Mouse (Mus musculus) embryonic facial prominence, embryonic 13.5 days (tissue): ENCODE measurements around the gene Ces1f. TPM values are rescaled to one million over a fixed set of nuclear protein-coding genes. Genes with fewer than 3 reads are reported as not detected.

Experiments used
- ATAC-seq: fragments of 200-750 bp; cut with Nextera tagmentation; 2 replicates; pipeline ENCODE4 v1.8.0; 2017; ENCODE audit warnings: low read depth; ENCODE audit not compliant: insufficient number of reproducible peaks, insufficient read depth, low FRiP score, low TSS enrichment
- H3K27ac ChIP-seq: fragments of 300-500 bp; sonication (generic); 2 replicates; pipeline ENCODE4 v1.5.1; 2015; ENCODE audit warnings: moderate library complexity, mild to moderate bottlenecking, inconsistent platforms
- H3K27me3 ChIP-seq: fragments of 300-500 bp; sonication (generic); 2 replicates; pipeline ENCODE4 v1.6.1; 2015; ENCODE audit warnings: mild to moderate bottlenecking, inconsistent platforms
- H3K36me3 ChIP-seq: fragments of 300-500 bp; sonication (generic); 2 replicates; pipeline ENCODE4 v1.6.1; 2015; ENCODE audit warnings: mild to moderate bottlenecking, inconsistent platforms
- H3K4me1 ChIP-seq: fragments of 300-500 bp; sonication (generic); 2 replicates; pipeline ENCODE4 v1.6.1; 2015; ENCODE audit warnings: inconsistent platforms
- H3K4me2 ChIP-seq: fragments of 300-500 bp; sonication (generic); 2 replicates; pipeline ENCODE4 v1.6.1; 2015; ENCODE audit warnings: moderate library complexity, mild to moderate bottlenecking, inconsistent platforms
- H3K4me3 ChIP-seq: fragments of 300-500 bp; sonication (generic); 2 replicates; pipeline ENCODE4 v1.5.1; 2015; ENCODE audit warnings: mild to moderate bottlenecking, inconsistent platforms
- H3K9ac ChIP-seq: fragments of 300-500 bp; sonication (generic); 2 replicates; pipeline ENCODE4 v1.6.1; 2015; ENCODE audit warnings: mild to moderate bottlenecking, inconsistent platforms
- H3K9me3 ChIP-seq: fragments of 300-500 bp; sonication (generic); 2 replicates; pipeline ENCODE4 v1.6.1; 2016; ENCODE audit warnings: inconsistent platforms
- WGBS: fragments of 180-500 bp; shearing (Covaris S2); methylation state at CpG from one replicate; pipeline ENCODE4 v1.1.7; 2015; ENCODE audit warnings: mixed read lengths; 5-methylcytosine and 5-hydroxymethylcytosine counted together
- polyA plus RNA-seq: library from polyadenylated mRNA; unstranded; fragments of >200 nt; fragmentation: Nextera tagmentation; extraction: Ambion mirVana; gene quantifications from 2 replicates; pipeline ENCODE4 v1.2.1, GENCODE M21; 2015

The Ces1f gene
- not detected in 2 replicates for polyA plus RNA-seq

DNA sequence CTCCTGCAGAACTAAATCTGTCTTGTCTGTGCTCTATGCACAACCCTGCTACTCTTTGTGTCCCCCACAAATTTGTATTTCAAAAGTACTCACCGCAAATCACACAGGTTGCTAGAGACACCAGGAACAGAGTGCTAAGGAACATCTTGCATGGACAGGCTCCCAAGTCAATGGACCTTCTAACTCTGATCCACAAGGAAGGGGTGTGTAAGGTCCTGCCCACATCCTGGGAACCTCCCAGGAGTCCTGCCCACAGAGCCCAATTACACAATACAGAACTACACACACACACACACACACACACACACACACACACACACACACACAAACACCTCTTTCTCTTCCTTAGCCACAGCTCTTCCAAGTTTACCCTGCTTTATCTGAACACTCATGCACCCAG, at the start of gene Ces1f:
Gene Ces1f (minus strand): TSS at position 192 of the 400 bp plus-strand sequence.
- Histone ChIP-seq H3K9me3 (no peaks in the 10 kb centered on the region), H3K4me1 (no peaks in the 10 kb centered on the region), H3K4me3 (no peak within 1 kb of the TSS), H3K36me3 (no peaks in the 10 kb centered on the region), H3K4me2 (no peak within 1 kb of the TSS), H3K27me3 (no peaks in the 10 kb centered on the region), H3K27ac (no peak within 1 kb of the TSS), H3K9ac (no peak within 1 kb of the TSS)
- ATAC-seq, result no peak
- WGBS, result 88% methylated on average over 1 of the region's 1 CpGs

GRCm38 (mm10) chr8:93325123-93325522, 45.6 kb upstream of the Ces1f start:
- Histone ChIP-seq H3K27ac (no peak overlapping the region), H3K4me2 (no peak overlapping the region), H3K27me3 (no peaks in the 10 kb centered on the region), H3K9ac (no peak overlapping the region), H3K9me3 (no peaks in the 10 kb centered on the region), H3K4me1 (no peaks in the 10 kb centered on the region), H3K36me3 (no peaks in the 10 kb centered on the region), H3K4me3 (no peak overlapping the region)
- no peak for ATAC-seq
- 68% methylated on average over 2 of the region's 2 CpGs for WGBS

DNA sequence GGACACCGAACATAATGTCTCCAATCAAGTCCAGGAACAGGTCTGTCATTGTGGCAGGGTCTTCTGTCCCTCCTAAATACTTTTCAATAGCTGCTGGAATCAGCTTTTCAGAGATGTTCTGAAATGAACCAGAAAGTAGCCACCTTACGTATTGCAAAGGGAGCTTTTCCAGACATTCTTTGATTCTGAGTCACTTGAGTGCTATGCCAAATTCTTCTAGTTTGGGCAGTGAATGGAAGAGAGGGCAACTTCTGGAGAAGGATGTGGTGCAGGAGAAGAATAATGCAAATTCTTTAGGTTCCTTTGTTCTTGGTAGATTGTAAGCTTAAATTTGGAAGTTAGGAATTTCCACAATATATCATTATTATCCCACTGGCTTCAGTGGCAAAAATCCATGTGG, 37.5 kb upstream of the Ces1f start:
- Histone ChIP-seq H3K27me3 (no peaks in the 10 kb centered on the region), H3K9ac (no peak overlapping the region), H3K9me3 (no peaks in the 10 kb centered on the region; the same call in 1 of the 2 replicates), H3K4me2 (no peak overlapping the region), H3K27ac (no peak overlapping the region), H3K4me3 (no peak overlapping the region), H3K36me3 (no peaks in the 10 kb centered on the region), H3K4me1 (no peaks in the 10 kb centered on the region)
- WGBS, result 84% methylated on average over 2 of the region's 2 CpGs
- no peak for ATAC-seq

DNA sequence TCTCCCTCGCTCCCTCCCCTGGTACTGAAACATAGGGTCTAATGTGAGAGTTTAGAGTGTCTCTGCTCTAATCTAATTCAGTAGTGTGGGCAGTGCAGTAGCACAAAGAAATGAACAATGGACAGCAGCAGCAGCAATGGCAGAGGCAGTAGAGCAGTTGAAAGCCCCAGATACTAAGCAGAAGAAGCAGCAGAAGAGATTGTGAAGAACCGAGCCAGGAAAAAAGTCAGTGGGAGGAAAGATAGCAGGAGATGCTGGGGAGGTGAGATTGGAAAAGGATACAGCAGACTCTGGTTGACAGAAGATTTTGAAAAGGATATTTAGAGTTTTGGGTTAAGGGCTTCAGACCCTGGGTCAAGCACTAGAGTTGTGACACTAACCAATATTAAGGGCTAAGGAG, 36.0 kb upstream of the Ces1f start:
- Histone ChIP-seq H3K27me3 (no peaks in the 10 kb centered on the region), H3K4me2 (no peak overlapping the region), H3K9me3 (no peaks in the 10 kb centered on the region; the same call in 1 of the 2 replicates), H3K4me1 (no peaks in the 10 kb centered on the region), H3K9ac (no peak overlapping the region), H3K4me3 (no peak overlapping the region), H3K36me3 (no peaks in the 10 kb centered on the region), H3K27ac (no peak overlapping the region)
- ATAC-seq, result no peak
- WGBS, result 88% methylated on average over 2 of the region's 2 CpGs

DNA sequence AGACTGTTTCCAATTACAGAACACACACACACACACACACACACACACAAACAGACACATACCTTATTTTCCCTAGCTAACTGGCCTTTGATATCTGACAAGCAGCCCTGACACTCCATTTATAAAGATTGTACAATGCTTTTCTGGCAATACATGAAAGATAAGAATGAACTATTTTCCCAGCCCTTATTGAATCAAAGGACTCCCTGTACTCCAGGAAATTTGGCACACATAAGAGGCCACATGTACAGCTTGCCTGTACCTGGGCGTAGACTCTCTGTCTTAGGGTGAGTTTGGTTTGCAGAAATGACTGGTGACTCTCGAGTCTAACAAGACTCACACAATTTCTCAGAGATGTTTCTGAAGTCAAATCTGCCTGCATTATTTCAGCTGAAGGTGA, 4.3 kb upstream of the Ces1f start:
- no peak overlapping the region for H3K9ac ChIP-seq
- WGBS, result 78% methylated on average over 2 of the region's 2 CpGs
- H3K9me3 ChIP-seq, result no peaks in the 10 kb centered on the region
- no peak overlapping the region for H3K4me2 ChIP-seq
- no peak for ATAC-seq
- no peak overlapping the region for H3K4me3 ChIP-seq
- no peaks in the 10 kb centered on the region for H3K4me1 ChIP-seq
- no peak overlapping the region for H3K27ac ChIP-seq
- no peaks in the 10 kb centered on the region for H3K27me3 ChIP-seq
- H3K36me3 ChIP-seq, result no peaks in the 10 kb centered on the region

DNA sequence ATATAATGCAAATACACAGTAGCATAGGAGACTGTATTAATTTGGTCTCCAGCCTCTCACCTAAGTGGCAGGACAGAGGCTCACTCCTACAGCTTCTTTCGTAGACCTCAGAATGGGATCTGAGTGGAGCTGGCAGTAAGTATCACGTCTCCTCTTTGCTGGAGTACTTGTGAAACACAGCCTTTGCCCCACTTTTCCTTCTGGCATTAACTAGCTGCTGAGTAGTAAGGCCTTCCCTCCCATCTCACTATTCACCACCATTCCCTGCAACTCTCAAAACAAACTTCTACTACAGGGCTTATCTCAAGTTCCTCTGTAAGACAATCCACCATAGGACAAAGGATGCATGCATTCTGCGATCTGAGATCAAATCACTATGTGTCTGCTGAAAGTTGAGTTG, 2.8 kb upstream of the Ces1f start:
- WGBS, result 70% methylated on average over 3 of the region's 3 CpGs
- Histone ChIP-seq H3K4me3 (no peak overlapping the region), H3K9me3 (no peaks in the 10 kb centered on the region), H3K27ac (no peak overlapping the region), H3K4me1 (no peaks in the 10 kb centered on the region), H3K36me3 (no peaks in the 10 kb centered on the region), H3K27me3 (no peaks in the 10 kb centered on the region), H3K4me2 (no peak overlapping the region), H3K9ac (no peak overlapping the region)
- ATAC-seq, result no peak

- H3K4me1 ChIP-seq, result no peaks in the 10 kb centered on the region
- H3K27ac ChIP-seq, result no peak overlapping the region
- ATAC-seq, result no peak
- 78% methylated on average over 4 of the region's 4 CpGs for WGBS
- no peaks in the 10 kb centered on the region for H3K27me3 ChIP-seq
- H3K4me3 ChIP-seq, result no peak overlapping the region
- H3K36me3 ChIP-seq, result no peaks in the 10 kb centered on the region
- no peaks in the 10 kb centered on the region for H3K9me3 ChIP-seq
- H3K4me2 ChIP-seq, result no peak overlapping the region
- no peak overlapping the region for H3K9ac ChIP-seq
Measured at GRCm38 (mm10) chr8:93278176-93278805, 1.3 kb downstream of the Ces1f start.

GRCm38 (mm10) chr8:93274609-93275008, 4.9 kb downstream of the Ces1f start:
- ATAC-seq, result no peak
- 81% methylated on average over 4 of the region's 4 CpGs for WGBS
- H3K4me1 ChIP-seq, result no peaks in the 10 kb centered on the region

DNA sequence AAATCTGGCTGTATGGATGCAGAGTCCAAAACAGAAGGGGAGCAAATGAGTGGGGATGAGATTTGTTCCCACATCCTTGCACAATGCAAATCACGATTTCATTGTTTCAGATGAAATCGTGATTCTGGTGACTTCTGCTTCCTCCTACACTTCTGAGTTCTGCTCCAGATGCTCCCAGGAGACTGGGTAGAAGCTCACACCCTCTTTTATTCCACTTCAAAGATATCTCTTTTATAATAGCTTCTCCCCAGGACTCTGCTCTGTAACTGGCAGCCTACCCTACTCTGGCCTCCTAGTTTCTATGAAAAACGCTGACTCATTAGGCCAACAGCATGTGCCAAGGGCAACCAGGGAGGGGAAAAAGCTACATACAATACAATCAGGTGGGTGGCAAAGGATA, 6.2 kb downstream of the Ces1f start:
- Histone ChIP-seq H3K9me3 (no peaks in the 10 kb centered on the region), H3K9ac (no peak overlapping the region), H3K36me3 (no peaks in the 10 kb centered on the region), H3K4me1 (no peaks in the 10 kb centered on the region), H3K4me3 (no peak overlapping the region), H3K27me3 (no peaks in the 10 kb centered on the region), H3K27ac (no peak overlapping the region), H3K4me2 (no peak overlapping the region)
- no peak for ATAC-seq
- WGBS, result 81% methylated on average over 3 of the region's 3 CpGs

More at GRCm38 (mm10) chr8:93274609-93275008, 4.9 kb downstream of the Ces1f start:
- Histone ChIP-seq H3K4me3 (no peak overlapping the region), H3K9me3 (no peaks in the 10 kb centered on the region), H3K9ac (no peak overlapping the region), H3K27ac (no peak overlapping the region), H3K36me3 (no peaks in the 10 kb centered on the region), H3K27me3 (no peaks in the 10 kb centered on the region), H3K4me2 (no peak overlapping the region)

DNA sequence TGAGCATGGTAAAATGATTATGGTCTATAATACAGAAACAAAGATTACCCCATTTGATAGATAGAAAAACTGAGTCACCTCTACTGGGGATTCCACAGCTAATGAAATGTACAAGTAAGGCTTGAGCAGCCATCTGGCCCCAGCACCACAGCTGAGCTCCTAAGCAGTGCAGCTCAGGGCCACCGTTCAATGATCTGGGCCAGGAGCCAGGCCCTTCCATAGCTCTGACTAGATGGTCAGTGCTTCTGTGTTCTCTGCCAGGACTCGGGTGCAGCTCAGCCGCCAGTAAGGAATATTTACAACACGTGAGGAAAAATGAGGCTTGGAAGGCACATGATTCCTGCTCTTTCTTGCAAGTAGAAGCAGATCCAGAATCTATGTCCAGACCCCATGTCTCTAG, 6.9 kb downstream of the Ces1f start:
- 84% methylated on average over 4 of the region's 4 CpGs for WGBS
- no peak for ATAC-seq
- Histone ChIP-seq H3K9me3 (no peaks in the 10 kb centered on the region), H3K27me3 (no peaks in the 10 kb centered on the region), H3K27ac (no peak overlapping the region), H3K4me2 (no peak overlapping the region), H3K36me3 (no peaks in the 10 kb centered on the region), H3K9ac (no peak overlapping the region), H3K4me3 (no peak overlapping the region), H3K4me1 (no peaks in the 10 kb centered on the region)

GRCm38 (mm10) chr8:93261436-93261835, 18.1 kb downstream of the Ces1f start:
- Histone ChIP-seq H3K27ac (no peak overlapping the region), H3K27me3 (no peaks in the 10 kb centered on the region), H3K36me3 (no peaks in the 10 kb centered on the region), H3K4me2 (no peak overlapping the region), H3K9me3 (no peaks in the 10 kb centered on the region), H3K9ac (no peak overlapping the region), H3K4me1 (no peaks in the 10 kb centered on the region), H3K4me3 (no peak overlapping the region)
- ATAC-seq, result no peak
- 73% methylated on average over 2 of the region's 2 CpGs for WGBS

DNA sequence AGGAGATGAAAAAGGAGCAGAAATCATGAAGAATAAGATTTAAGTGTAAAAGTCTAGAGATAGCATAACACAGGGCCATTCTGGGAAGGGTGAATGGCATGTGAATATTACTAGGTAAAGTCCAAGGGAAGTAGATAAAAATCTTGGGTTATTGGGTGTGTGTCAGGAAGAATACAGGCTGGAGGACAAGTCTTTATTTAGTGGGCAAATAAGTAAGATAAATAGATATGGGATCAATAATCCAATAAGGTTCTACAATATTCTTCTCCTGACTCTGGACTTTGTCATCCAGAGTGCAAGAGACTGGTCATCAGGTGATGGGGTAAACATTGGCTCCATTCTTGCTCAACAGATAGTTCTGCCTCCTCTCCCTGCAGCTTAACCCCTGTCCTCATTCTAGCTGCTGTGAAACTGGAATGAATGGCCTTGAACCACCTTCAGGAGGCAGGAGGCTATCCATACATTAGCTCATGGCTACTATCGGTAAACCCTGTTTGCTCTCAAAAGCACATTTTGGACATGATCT, 27.1 kb downstream of the Ces1f start:
- Histone ChIP-seq H3K4me1 (no peaks in the 10 kb centered on the region), H3K9me3 (no peaks in the 10 kb centered on the region), H3K9ac (no peak overlapping the region), H3K27ac (no peak overlapping the region), H3K4me3 (no peak overlapping the region), H3K4me2 (no peak overlapping the region), H3K36me3 (no peaks in the 10 kb centered on the region), H3K27me3 (no peaks in the 10 kb centered on the region)
- ATAC-seq, result no peak
- WGBS, result 100% methylated on average over 1 of the region's 1 CpGs
